Mouse (Mus musculus) ES-Bruce4 (cell line): ENCODE measurements at regions not wholly inside any gene's neighbourhood (a gene's known extent, or its start where the extent isn't known, plus 50 kb on each side); places are given as distances from the start of the nearest gene placed in this dataset.
A peak's percentile ranks its signal among the peaks of the same experiment; 100 is the strongest.

Source experiments
- H3K27ac ChIP-seq: 2 replicates; pipeline ENCODE4 v1.5.1; 2012; ENCODE audit warnings: low read length, inconsistent platforms; ENCODE audit not compliant: insufficient read depth
- H3K27me3 ChIP-seq: 2 replicates; pipeline ENCODE4 v1.6.1; 2012; ENCODE audit warnings: mild to moderate bottlenecking, low read length, inconsistent platforms; ENCODE audit not compliant: control insufficient read depth, poor library complexity, insufficient read depth, severe bottlenecking
- H3K36me3 ChIP-seq: 2 replicates; pipeline ENCODE4 v1.6.1; 2012; ENCODE audit warnings: inconsistent platforms, mild to moderate bottlenecking, low read length, moderate library complexity; ENCODE audit not compliant: control insufficient read depth, poor library complexity, insufficient read depth, severe bottlenecking
- H3K4me1 ChIP-seq: one replicate; pipeline ENCODE4 v1.8.1; 2011; ENCODE audit warnings: low read length; ENCODE audit not compliant: control insufficient read depth, insufficient read depth
- H3K4me3 ChIP-seq: 2 replicates; pipeline ENCODE4 v1.5.1; 2011; ENCODE audit warnings: low read depth, mild to moderate bottlenecking, low read length
- H3K9ac ChIP-seq: 2 replicates; pipeline ENCODE4 v1.6.1; 2012; ENCODE audit warnings: low read depth, mild to moderate bottlenecking, inconsistent platforms; ENCODE audit not compliant: poor library complexity, severe bottlenecking
- H3K9me3 ChIP-seq: replicated peaks from 2 replicates; pipeline ENCODE4 v1.6.1; 2012; ENCODE audit warnings: mild to moderate bottlenecking, low read length, inconsistent platforms; ENCODE audit not compliant: control insufficient read depth, poor library complexity, insufficient read depth, severe bottlenecking
- CTCF ChIP-seq: IDR thresholded peaks from one replicate; pipeline ENCODE4 v1.8.1; 2011; ENCODE audit warnings: low read depth, low read length
- EP300 ChIP-seq: IDR thresholded peaks from 2 replicates; pipeline ENCODE4 v1.6.1; 2011; ENCODE audit warnings: low read depth, low read length; ENCODE audit not compliant: insufficient read depth
- POLR2A ChIP-seq: IDR thresholded peaks from one replicate; pipeline ENCODE4 v1.8.1; 2011; ENCODE audit warnings: low read length; ENCODE audit not compliant: insufficient read depth

DNA sequence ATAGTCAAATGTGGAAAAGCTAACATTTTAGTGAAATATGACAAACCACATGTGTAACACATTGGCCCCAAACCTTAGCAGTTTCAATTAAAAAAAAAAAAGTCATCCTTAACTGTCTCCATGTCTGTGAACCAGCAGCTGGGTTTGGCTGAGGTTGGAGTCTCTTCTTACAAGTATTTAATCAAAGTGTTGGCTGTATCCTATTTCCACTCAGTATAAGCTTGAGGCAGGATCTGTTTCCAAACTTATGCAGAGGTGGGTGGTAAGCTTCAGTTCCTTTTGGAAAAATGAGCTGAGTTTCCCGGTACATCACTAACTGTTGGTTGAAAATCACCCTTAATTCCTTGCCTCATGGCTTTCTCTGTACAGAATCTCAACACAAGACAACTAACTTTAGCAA, 377.4 kb downstream of the Plod2 start:
- H3K27ac ChIP-seq: no peak overlapping the region
- H3K4me1 ChIP-seq: no peaks in the 10 kb centered on the region
- no peak overlapping the region for H3K9ac ChIP-seq
- TF ChIP-seq POLR2A (no peak), EP300 (no peak), CTCF (no peak)
- H3K9me3 ChIP-seq: no peaks in the 10 kb centered on the region
- no peaks in the 10 kb centered on the region for H3K27me3 ChIP-seq
- H3K36me3 ChIP-seq: no peaks in the 10 kb centered on the region
- H3K4me3 ChIP-seq: no peak overlapping the region

DNA sequence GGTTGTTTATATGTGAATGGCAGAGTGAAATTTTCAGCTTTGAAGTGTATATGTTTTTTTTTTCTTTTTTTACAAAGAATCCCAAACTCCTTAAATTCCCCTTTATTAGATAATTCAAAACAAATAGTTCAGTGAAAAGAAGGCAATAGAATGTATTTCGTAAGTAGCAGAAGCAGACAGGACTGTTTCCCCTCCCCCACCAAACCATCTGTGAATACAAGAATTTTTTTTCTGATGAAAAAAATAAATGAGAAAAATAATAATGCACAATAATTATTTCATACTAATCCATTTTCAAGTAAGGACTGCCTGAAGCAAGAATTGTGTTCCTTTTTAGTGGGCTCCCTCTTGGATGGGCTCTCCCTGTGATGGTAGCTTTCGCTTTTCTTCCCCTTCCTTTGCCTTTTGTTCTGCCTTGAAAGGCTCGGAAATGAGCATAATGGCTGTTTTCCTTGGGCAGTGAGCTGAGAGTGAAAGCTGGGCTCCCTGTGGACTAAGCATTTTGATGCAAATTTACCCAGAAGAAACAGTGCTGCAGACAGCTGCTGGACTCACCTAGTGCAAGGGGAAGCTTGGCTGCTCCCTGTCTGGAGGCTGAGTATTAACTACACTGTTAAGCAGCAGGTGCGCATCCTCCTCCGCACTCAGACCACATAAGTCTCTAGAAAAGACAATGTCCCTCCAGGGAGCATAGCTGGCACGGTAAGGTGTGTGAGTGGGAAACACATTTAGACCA, 388.4 kb downstream of the Plod2 start:
- TF ChIP-seq EP300: peak; percentile 81; the same call in 1 of the 2 replicates
- no peak for TF ChIP-seq POLR2A

DNA sequence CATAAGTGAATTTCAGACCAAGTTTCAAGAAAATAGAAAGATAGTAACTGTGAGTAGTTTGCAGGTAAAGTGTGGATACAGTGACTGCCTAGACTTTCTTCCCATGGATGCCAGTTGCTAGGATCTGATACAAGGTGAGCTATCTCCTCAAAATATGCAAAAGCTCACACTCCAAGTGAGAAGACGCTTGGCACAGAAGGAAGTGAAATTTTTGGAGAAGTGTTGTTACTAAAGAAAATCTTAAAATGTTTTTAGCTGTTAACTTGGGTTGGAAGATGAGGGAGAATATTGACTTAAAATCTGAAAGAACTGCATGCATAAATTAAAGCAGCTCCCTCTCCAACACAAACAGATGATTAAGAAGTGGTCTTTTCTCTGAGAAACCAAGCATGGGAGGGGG, 395.8 kb downstream of the Plod2 start:
- H3K9ac ChIP-seq: no peak overlapping the region
- H3K9me3 ChIP-seq: peaks cover 52% of the 10 kb centered on the region
- peaks cover 1% of the 10 kb centered on the region; the same call in 1 of the 2 replicates for H3K27me3 ChIP-seq
- no peak overlapping the region for H3K4me3 ChIP-seq
- H3K36me3 ChIP-seq: no peaks in the 10 kb centered on the region
- TF ChIP-seq POLR2A (no peak), EP300 (no peak), CTCF (no peak)
- H3K27ac ChIP-seq: no peak overlapping the region
- no peaks in the 10 kb centered on the region for H3K4me1 ChIP-seq

More for the DNA sequence above, 388.4 kb downstream of the Plod2 start:
- no peak overlapping the region for H3K9ac ChIP-seq
- H3K27me3 ChIP-seq: peaks cover 3% of the 10 kb centered on the region; the same call in 1 of the 2 replicates
- no peaks in the 10 kb centered on the region for H3K4me1 ChIP-seq
- H3K4me3 ChIP-seq: no peak overlapping the region
- H3K27ac ChIP-seq: no peak overlapping the region
- H3K36me3 ChIP-seq: no peaks in the 10 kb centered on the region
- H3K9me3 ChIP-seq: peaks cover 61% of the 10 kb centered on the region

DNA sequence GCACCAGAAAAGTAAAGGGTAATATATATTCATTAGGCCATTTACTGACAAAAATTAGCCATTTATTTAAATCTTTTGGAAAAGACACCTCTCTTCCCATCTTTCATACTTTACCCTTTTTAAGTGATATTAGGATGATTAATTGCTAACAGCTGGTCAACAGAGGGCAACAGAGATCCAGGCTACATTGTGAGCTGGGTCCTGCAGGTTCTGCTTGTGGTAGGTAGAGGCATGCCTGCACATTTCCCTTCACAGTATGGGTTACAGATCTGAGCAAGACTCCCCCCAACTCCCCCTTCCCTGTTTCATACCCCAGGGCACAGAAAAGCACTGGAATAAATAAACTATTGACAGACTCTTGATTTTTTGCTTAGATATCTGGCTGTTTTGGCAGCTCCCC, 408.1 kb downstream of the Plod2 start:
- Histone ChIP-seq H3K36me3 (no peaks in the 10 kb centered on the region), H3K9me3 (no peaks in the 10 kb centered on the region), H3K27me3 (no peaks in the 10 kb centered on the region; the same call in 1 of the 2 replicates), H3K9ac (no peak overlapping the region), H3K4me1 (no peaks in the 10 kb centered on the region), H3K4me3 (no peak overlapping the region), H3K27ac (no peak overlapping the region)
- TF ChIP-seq CTCF (no peak), EP300 (no peak), POLR2A (no peak)

DNA sequence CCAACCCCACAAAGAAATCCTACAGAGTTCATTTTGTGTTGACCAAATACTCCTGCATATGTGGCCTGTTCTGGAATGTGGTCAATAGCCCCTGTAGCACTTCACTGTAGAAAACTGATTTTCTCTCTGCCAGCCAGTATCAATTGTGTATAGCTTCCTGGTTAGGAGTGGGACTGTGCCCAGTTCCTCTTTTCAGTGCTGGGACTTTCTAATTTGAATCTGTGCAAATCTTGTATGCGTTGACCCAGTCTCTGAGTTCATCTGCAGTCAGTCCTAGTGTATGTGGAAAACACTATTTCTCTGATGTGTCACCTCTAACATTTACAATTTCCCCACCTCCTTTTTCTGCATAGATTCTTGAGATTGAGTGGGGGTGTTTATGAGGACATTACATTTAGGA, 421.3 kb downstream of the Plod2 start:
- H3K9me3 ChIP-seq: no peaks in the 10 kb centered on the region
- no peaks in the 10 kb centered on the region for H3K27me3 ChIP-seq
- TF ChIP-seq POLR2A (no peak), CTCF (no peak), EP300 (no peak)
- no peaks in the 10 kb centered on the region for H3K4me1 ChIP-seq
- H3K9ac ChIP-seq: no peak overlapping the region
- no peaks in the 10 kb centered on the region for H3K36me3 ChIP-seq
- H3K4me3 ChIP-seq: no peak overlapping the region
- no peak overlapping the region for H3K27ac ChIP-seq

DNA sequence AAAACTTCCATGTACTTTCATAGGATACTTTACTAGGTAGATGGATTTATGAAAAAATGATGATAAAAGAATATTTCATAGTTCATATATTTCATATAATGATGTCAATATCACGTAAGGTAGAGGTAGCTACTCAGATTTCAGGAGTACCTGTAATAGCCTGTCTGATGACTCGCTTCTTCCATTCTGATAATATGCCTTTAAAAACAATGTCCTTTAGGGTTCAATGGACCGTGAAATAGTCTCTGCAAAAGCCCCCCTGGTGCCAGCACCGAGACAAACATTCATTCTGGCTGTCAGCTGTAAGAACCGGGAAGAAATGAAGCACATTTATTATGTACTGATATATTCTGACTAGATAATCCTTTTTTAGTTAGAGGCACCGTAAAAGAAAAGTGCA, 449.7 kb downstream of the Plod2 start:
- H3K27ac ChIP-seq: no peak overlapping the region
- H3K9me3 ChIP-seq: peaks cover 11% of the 10 kb centered on the region
- no peaks in the 10 kb centered on the region for H3K36me3 ChIP-seq
- TF ChIP-seq CTCF (no peak), EP300 (no peak), POLR2A (no peak)
- H3K27me3 ChIP-seq: no peaks in the 10 kb centered on the region
- no peak overlapping the region for H3K9ac ChIP-seq
- no peaks in the 10 kb centered on the region for H3K4me1 ChIP-seq
- H3K4me3 ChIP-seq: no peak overlapping the region
